Mouse (Mus musculus): ENCODE measurements around the gene Olfr1229. TPM values are rescaled to one million over a fixed set of nuclear protein-coding genes. Genes with fewer than 3 reads are reported as not detected.

The Olfr1229 gene
- not detected for polyA plus RNA-seq (2017; shearing (Covaris generic))

- ATAC-seq: no peak
These were observed at the start of gene Olfr1229 for GRCm38 (mm10) chr2:89287914-89288313. TSS of gene Olfr1229 (minus strand) at chr2:89288014.

GRCm38 (mm10) chr2:89329575-89329974 lies 41.8 kb upstream of the Olfr1229 start, which contains the start of gene Olfr1232:
TSS of gene Olfr1232 (minus strand) at chr2:89329675.
- no peak for ATAC-seq

GRCm38 (mm10) chr2:89306974-89307373 lies 19.2 kb upstream of the Olfr1229 start, which contains the start of gene Olfr1231:
TSS of gene Olfr1231 (minus strand) at chr2:89307074.
- no peak for ATAC-seq

- no peak for ATAC-seq
These were observed 9.4 kb upstream of the Olfr1229 start, which contains the start of gene Olfr1230 for GRCm38 (mm10) chr2:89297168-89297567. TSS of gene Olfr1230 (minus strand) at chr2:89297268.

GRCm38 (mm10) chr2:89253962-89254361 lies 33.9 kb downstream of the Olfr1229 start, which contains the start of gene Olfr1228:
TSS of gene Olfr1228 (minus strand) at chr2:89254062.
- ATAC-seq: no peak

Other genes with a start within 250 kb of the Olfr1229 start
- gene Olfr1218, start 226.8 kb downstream of the Olfr1229 start, polyA plus RNA-seq (2017; shearing (Covaris generic)): not detected
- gene Olfr1219, start 204.5 kb downstream of the Olfr1229 start, polyA plus RNA-seq (2017; shearing (Covaris generic)): not detected
- not detected for gene Olfr1220, start 181.2 kb downstream of the Olfr1229 start, polyA plus RNA-seq (2017; shearing (Covaris generic))
- gene Olfr1221, start 170.7 kb downstream of the Olfr1229 start, polyA plus RNA-seq (2017; shearing (Covaris generic)): not detected
- not detected for gene Olfr1222, start 155.0 kb downstream of the Olfr1229 start, polyA plus RNA-seq (2017; shearing (Covaris generic))
- gene Olfr1223, start 136.5 kb downstream of the Olfr1229 start, polyA plus RNA-seq (2017; shearing (Covaris generic)): not detected
- not detected for gene Olfr1224-ps1, start 123.9 kb downstream of the Olfr1229 start, polyA plus RNA-seq (2017; shearing (Covaris generic))
- under 1 TPM in 1 of 3 experiments, not detected in 2; 0.13 TPM for gene Olfr1225, start 113.3 kb downstream of the Olfr1229 start, polyA plus RNA-seq (2017; shearing (Covaris generic))
- not detected for gene Olfr1226, start 88.0 kb downstream of the Olfr1229 start, polyA plus RNA-seq (2017; shearing (Covaris generic))
- gene Olfr1228, start 34.0 kb downstream of the Olfr1229 start, polyA plus RNA-seq (2017; shearing (Covaris generic)): not detected
- gene Olfr1230, start 9.3 kb upstream of the Olfr1229 start, polyA plus RNA-seq (2017; shearing (Covaris generic)): not detected
- not detected for gene Olfr1231, start 19.1 kb upstream of the Olfr1229 start, polyA plus RNA-seq (2017; shearing (Covaris generic))
- gene Olfr1232, start 41.7 kb upstream of the Olfr1229 start, polyA plus RNA-seq (2017; shearing (Covaris generic)): not detected
- gene Olfr1233, start 54.4 kb upstream of the Olfr1229 start, polyA plus RNA-seq (2017; shearing (Covaris generic)): not detected
- not detected for gene Olfr1234, start 76.9 kb upstream of the Olfr1229 start, polyA plus RNA-seq (2017; shearing (Covaris generic))
- gene Olfr1238, start 121.7 kb upstream of the Olfr1229 start, polyA plus RNA-seq (2017; shearing (Covaris generic)): under 1 TPM in 1 of 3 experiments, not detected in 2; 0.48 TPM
- not detected for gene Olfr1239, start 132.4 kb upstream of the Olfr1229 start, polyA plus RNA-seq (2017; shearing (Covaris generic))
- gene Olfr1240, start 155.0 kb upstream of the Olfr1229 start, polyA plus RNA-seq (2017; shearing (Covaris generic)): not detected
- not detected for gene Olfr1241, start 199.1 kb upstream of the Olfr1229 start, polyA plus RNA-seq (2017; shearing (Covaris generic))
- not detected for gene Olfr1242, start 210.3 kb upstream of the Olfr1229 start, polyA plus RNA-seq (2017; shearing (Covaris generic))
- not detected for gene Olfr1243, start 243.5 kb upstream of the Olfr1229 start, polyA plus RNA-seq (2017; shearing (Covaris generic))